Mouse (Mus musculus) embryonic facial prominence, embryonic 11.5 days (tissue): ENCODE data around the gene Eif3d. TPM values are rescaled to one million over a fixed set of nuclear protein-coding genes. Genes with fewer than 3 reads are reported as not detected.

Experiments
- ATAC-seq: fragments of 200-750 bp; cut with Nextera tagmentation; replicated peaks from 2 replicates; pipeline ENCODE4 v1.8.0; 2017; ENCODE audit warnings: low read depth; ENCODE audit not compliant: insufficient number of reproducible peaks, low FRiP score, low TSS enrichment
- DNase-seq: peaks from one replicate; pipeline ENCODE4 v3.0.0-alpha.2; 2015; ENCODE audit warnings: low spot score
- H3K27ac ChIP-seq: fragments of 300-500 bp; sonication (generic); replicated peaks from 2 replicates; pipeline ENCODE4 v1.5.1; 2014; ENCODE audit warnings: mild to moderate bottlenecking, low read depth, low read length, control low read depth
- H3K27me3 ChIP-seq: fragments of 300-500 bp; sonication (generic); 2 replicates; pipeline ENCODE4 v1.6.1; 2014; ENCODE audit warnings: mild to moderate bottlenecking, low read length, moderate library complexity, mixed read lengths; ENCODE audit not compliant: control insufficient read depth, insufficient read depth
- H3K36me3 ChIP-seq: fragments of 300-500 bp; sonication (generic); replicated peaks from 2 replicates; pipeline ENCODE4 v1.6.1; 2014; ENCODE audit warnings: low read depth, mild to moderate bottlenecking, low read length, moderate library complexity, mixed read lengths; ENCODE audit not compliant: control insufficient read depth, insufficient read depth
- H3K4me1 ChIP-seq: fragments of 300-500 bp; sonication (generic); 2 replicates; pipeline ENCODE4 v1.6.1; 2014; ENCODE audit warnings: low read length, mixed read lengths; ENCODE audit not compliant: control insufficient read depth, insufficient read depth
- H3K4me2 ChIP-seq: fragments of 300-500 bp; sonication (generic); 2 replicates; pipeline ENCODE4 v1.6.1; 2014; ENCODE audit warnings: low read depth, mild to moderate bottlenecking, control low read depth, low read length, moderate library complexity
- H3K4me3 ChIP-seq: fragments of 300-500 bp; sonication (generic); 2 replicates; pipeline ENCODE4 v1.5.1; 2014; ENCODE audit warnings: low read depth, low read length, control low read depth
- H3K9ac ChIP-seq: fragments of 300-500 bp; sonication (generic); replicated peaks from 2 replicates; pipeline ENCODE4 v1.6.1; 2014; ENCODE audit warnings: mild to moderate bottlenecking, control low read depth, low read length
- H3K9me3 ChIP-seq: fragments of 300-500 bp; sonication (generic); replicated peaks from 2 replicates; pipeline ENCODE4 v1.6.1; 2016; ENCODE audit warnings: mild to moderate bottlenecking, low read length, inconsistent platforms, mixed read lengths; ENCODE audit not compliant: control insufficient read depth
- WGBS: fragments of 180-500 bp; shearing (Covaris S2); extraction: QIAGEN DNeasy Blood & Tissue Kit; methylation state at CpG from one replicate; pipeline ENCODE4 v1.1.7; 2014; 5-methylcytosine and 5-hydroxymethylcytosine counted together
- polyA plus RNA-seq: library from polyadenylated mRNA; unstranded; fragments of >200 nt; fragmentation: Nextera tagmentation; extraction: Ambion mirVana; gene quantifications from 2 replicates; pipeline ENCODE4 v1.2.1, GENCODE M21; 2014

The Eif3d gene
- polyA plus RNA-seq, 1 experiment from 2014 or later = 246 TPM

GRCm38 (mm10) chr15:77930986-77931688, 39.5 kb downstream of the Eif3d start:
- H3K4me3 ChIP-seq = no peak overlapping the region
- no peak for ATAC-seq
- 82% methylated on average over 6 of the region's 6 CpGs for WGBS

GRCm38 (mm10) chr15:77929804-77930203, 40.8 kb downstream of the Eif3d start:
- ATAC-seq (no peak), DNase-seq (no peak)
- no peak overlapping the region for H3K27ac ChIP-seq
- H3K9me3 ChIP-seq = no peaks in the 10 kb centered on the region
- H3K9ac ChIP-seq = peak overlapping the region; percentile 70
- peaks cover 3% of the 10 kb centered on the region; the same call in 1 of the 2 replicates for H3K4me1 ChIP-seq
- no peaks in the 10 kb centered on the region for H3K27me3 ChIP-seq
- H3K4me3 ChIP-seq = peak overlapping the region; percentile 79
- 57% methylated on average over 8 of the region's 8 CpGs for WGBS
- H3K36me3 ChIP-seq = no peaks in the 10 kb centered on the region
- peak overlapping the region; percentile 73 for H3K4me2 ChIP-seq

More at GRCm38 (mm10) chr15:77930986-77931688, 39.5 kb downstream of the Eif3d start:
- no peak overlapping the region for H3K27ac ChIP-seq
- no peaks in the 10 kb centered on the region for H3K36me3 ChIP-seq
- DNase-seq = no peak
- H3K27me3 ChIP-seq = no peaks in the 10 kb centered on the region
- H3K9ac ChIP-seq = no peak overlapping the region; the same call in 1 of the 2 replicates
- peaks cover 3% of the 10 kb centered on the region; the same call in 1 of the 2 replicates for H3K4me1 ChIP-seq
- no peaks in the 10 kb centered on the region for H3K9me3 ChIP-seq
- H3K4me2 ChIP-seq = no peak overlapping the region

GRCm38 (mm10) chr15:77928673-77929331, 41.8 kb downstream of the Eif3d start, which contains the start of gene Txn2:
Gene Txn2 (minus strand): TSS chr15:77929006.
- peak within 1 kb of the TSS; percentile 72; the same call in 1 of the 2 replicates for H3K27ac ChIP-seq
- peak within 1 kb of the TSS; percentile 79 for H3K4me3 ChIP-seq
- H3K4me2 ChIP-seq = peak within 1 kb of the TSS; percentile 73
- peaks cover 3% of the 10 kb centered on the region; the same call in 1 of the 2 replicates for H3K4me1 ChIP-seq
- ATAC-seq (peak; percentile 95), DNase-seq (peak; percentile 99)
- H3K9me3 ChIP-seq = no peaks in the 10 kb centered on the region
- no peaks in the 10 kb centered on the region for H3K27me3 ChIP-seq
- H3K36me3 ChIP-seq = no peaks in the 10 kb centered on the region; the same call in 1 of the 2 replicates
- under 1% methylated on average over 34 of the region's 34 CpGs for WGBS
- H3K9ac ChIP-seq = peak within 1 kb of the TSS; percentile 82

- Histone ChIP-seq H3K4me1 (peaks cover 3% of the 10 kb centered on the region; the same call in 1 of the 2 replicates), H3K9ac (peak overlapping the region; percentile 82), H3K27ac (peak overlapping the region; percentile 72; the same call in 1 of the 2 replicates), H3K27me3 (no peaks in the 10 kb centered on the region), H3K4me3 (peak overlapping the region; percentile 79), H3K9me3 (no peaks in the 10 kb centered on the region), H3K36me3 (peaks cover 4% of the 10 kb centered on the region), H3K4me2 (peak overlapping the region; percentile 46)
- ATAC-seq (no peak), DNase-seq (no peak)
- WGBS = 22% methylated on average over 4 of the region's 4 CpGs
These were observed 42.5 kb downstream of the Eif3d start for GRCm38 (mm10) chr15:77928091-77928490.

GRCm38 (mm10) chr15:77926921-77927320, 43.7 kb downstream of the Eif3d start:
- Histone ChIP-seq H3K27ac (no peak overlapping the region), H3K4me1 (peaks cover 3% of the 10 kb centered on the region; the same call in 1 of the 2 replicates), H3K4me2 (no peak overlapping the region), H3K36me3 (peaks cover 4% of the 10 kb centered on the region), H3K9me3 (no peaks in the 10 kb centered on the region), H3K9ac (no peak overlapping the region), H3K4me3 (no peak overlapping the region), H3K27me3 (no peaks in the 10 kb centered on the region)
- ATAC-seq (no peak), DNase-seq (no peak)
- WGBS = 96% methylated on average over 5 of the region's 5 CpGs

- Histone ChIP-seq H3K27ac (no peak overlapping the region), H3K4me2 (no peak overlapping the region), H3K36me3 (peaks cover 4% of the 10 kb centered on the region), H3K4me1 (peaks cover 3% of the 10 kb centered on the region; the same call in 1 of the 2 replicates), H3K27me3 (no peaks in the 10 kb centered on the region), H3K4me3 (no peak overlapping the region), H3K9me3 (no peaks in the 10 kb centered on the region), H3K9ac (no peak overlapping the region)
- DNase-seq = no peak
- WGBS = 100% methylated on average over 2 of the region's 2 CpGs
- no peak for ATAC-seq
These were observed 45.4 kb downstream of the Eif3d start for GRCm38 (mm10) chr15:77925195-77925594.

- Histone ChIP-seq H3K9me3 (no peaks in the 10 kb centered on the region), H3K4me3 (no peak overlapping the region), H3K27me3 (no peaks in the 10 kb centered on the region), H3K36me3 (peaks cover 4% of the 10 kb centered on the region), H3K4me2 (no peak overlapping the region), H3K4me1 (peaks cover 3% of the 10 kb centered on the region; the same call in 1 of the 2 replicates), H3K9ac (no peak overlapping the region), H3K27ac (no peak overlapping the region)
- 73% methylated on average over 9 of the region's 9 CpGs for WGBS
- no peak for DNase-seq
- no peak for ATAC-seq
These were observed 47.2 kb downstream of the Eif3d start for GRCm38 (mm10) chr15:77923267-77924035.
